Mouse (Mus musculus) liver, embryonic 14.5 days (tissue): ENCODE measurements around the gene Higd2a. TPM values are rescaled to one million over a fixed set of nuclear protein-coding genes. Genes with fewer than 3 reads are reported as not detected.

Experiments
- ATAC-seq: fragments of 200-750 bp; cut with Nextera tagmentation; 2 replicates; pipeline ENCODE4 v1.8.0; 2017; ENCODE audit warnings: moderate number of reproducible peaks, mild to moderate bottlenecking, moderate library complexity; ENCODE audit not compliant: insufficient read depth
- DNase-seq, 3 experiments: peaks; one replicate each; pipeline ENCODE4 v3.0.0-alpha.2; 2012 to 2013; ENCODE audit warnings: low read depth in 3 of 3, low spot score in 3 of 3
- H3K27ac ChIP-seq: fragments of 300-500 bp; sonication (generic); 2 replicates; pipeline ENCODE4 v1.5.1; 2014; ENCODE audit warnings: moderate library complexity, mild to moderate bottlenecking, control low read depth, inconsistent platforms
- H3K27me3 ChIP-seq: fragments of 300-500 bp; sonication (generic); 2 replicates; pipeline ENCODE4 v1.6.1; 2014; ENCODE audit warnings: mild to moderate bottlenecking, low read length, moderate library complexity; ENCODE audit not compliant: control insufficient read depth, insufficient read depth
- H3K36me3 ChIP-seq: fragments of 300-500 bp; sonication (generic); replicated peaks from 2 replicates; pipeline ENCODE4 v1.6.1; 2014; ENCODE audit warnings: low read depth; ENCODE audit not compliant: control insufficient read depth, insufficient read depth
- H3K4me1 ChIP-seq, 2 experiments: fragments of 200-500 bp in 1 of 2; fragments of 300-500 bp in 1 of 2; sonication (generic) in 1 of 2; replicated peaks; 2 replicates each; pipeline ENCODE4 v1.6.1; 2012 to 2014; ENCODE audit warnings: antibody characterized with exemption in 1 of 2, inconsistent platforms in 1 of 2, low read length in 1 of 2; ENCODE audit not compliant: control insufficient read depth in 2 of 2, insufficient read depth in 2 of 2
- H3K4me2 ChIP-seq: fragments of 300-500 bp; sonication (generic); 2 replicates; pipeline ENCODE4 v1.6.1; 2014; ENCODE audit warnings: low read depth, mild to moderate bottlenecking, control low read depth, moderate library complexity
- H3K4me3 ChIP-seq, 2 experiments: fragments of 200-500 bp in 1 of 2; fragments of 300-500 bp in 1 of 2; sonication (generic) in 1 of 2; 2 replicates each; pipeline ENCODE4 v1.5.1; 2012 to 2014; ENCODE audit warnings: low read depth in 2 of 2, low read length in 2 of 2, mild to moderate bottlenecking in 2 of 2, control low read depth in 1 of 2, inconsistent platforms in 1 of 2, moderate library complexity in 1 of 2; ENCODE audit not compliant: insufficient read depth in 1 of 2
- H3K9ac ChIP-seq: fragments of 300-500 bp; sonication (generic); replicated peaks from 2 replicates; pipeline ENCODE4 v1.6.1; 2014; ENCODE audit warnings: mild to moderate bottlenecking, control low read depth, moderate library complexity
- H3K9me3 ChIP-seq: fragments of 300-500 bp; sonication (generic); 2 replicates; pipeline ENCODE4 v1.6.1; 2016; ENCODE audit warnings: low read length, mixed read lengths; ENCODE audit not compliant: control insufficient read depth
- CTCF ChIP-seq: IDR thresholded peaks from 2 replicates; pipeline ENCODE4 v1.5.1; 2016; ENCODE audit warnings: antibody characterized with exemption, low read depth, control low read depth
- EP300 ChIP-seq: IDR thresholded peaks from 2 replicates; pipeline ENCODE4 v1.6.1; 2016; ENCODE audit warnings: antibody characterized with exemption, low read depth
- WGBS: fragments of 180-500 bp; shearing (Covaris S2); extraction: QIAGEN DNeasy Blood & Tissue Kit; methylation state at CpG from one replicate; pipeline ENCODE4 v1.1.7; 2014; ENCODE audit not compliant: insufficient replicate concordance; 5-methylcytosine and 5-hydroxymethylcytosine counted together
- polyA plus RNA-seq, 2 experiments: library from polyadenylated mRNA; depleted of rRNA in 1 of 2; stranded (reverse) in 1 of 2; unstranded in 1 of 2; fragments of >200 nt; fragmentation: Nextera tagmentation in 1 of 2; extraction: Ambion mirVana in 1 of 2; gene quantifications; 2 replicates each; pipeline versions ENCODE4 v1.2.1 to v1.2.3; 2012 to 2014

The Higd2a gene
- polyA plus RNA-seq, 2 experiments: 57.7 to 113 TPM

DNA sequence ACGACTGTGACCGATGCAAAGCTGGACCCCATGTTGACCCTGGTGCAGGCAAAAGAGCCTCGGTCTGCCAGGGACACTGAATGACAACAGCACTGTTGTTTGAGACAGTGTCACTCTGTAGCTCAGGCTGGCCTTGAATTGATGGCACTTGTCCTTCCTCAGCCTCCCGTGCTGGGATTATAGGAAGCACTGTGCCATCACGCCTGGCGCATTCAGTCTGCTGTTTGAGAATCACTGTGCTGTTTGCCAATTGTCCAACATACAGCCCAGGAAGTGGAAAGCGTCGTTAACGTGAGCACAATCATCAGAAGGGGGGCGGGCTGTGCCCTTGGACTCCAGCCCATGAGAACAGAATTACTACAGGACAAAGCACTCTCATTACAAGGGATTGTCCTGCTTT is 7.9 kb upstream of the Higd2a start:
- no peak for DNase-seq
- WGBS: 67% methylated on average over 10 of the region's 10 CpGs

DNA sequence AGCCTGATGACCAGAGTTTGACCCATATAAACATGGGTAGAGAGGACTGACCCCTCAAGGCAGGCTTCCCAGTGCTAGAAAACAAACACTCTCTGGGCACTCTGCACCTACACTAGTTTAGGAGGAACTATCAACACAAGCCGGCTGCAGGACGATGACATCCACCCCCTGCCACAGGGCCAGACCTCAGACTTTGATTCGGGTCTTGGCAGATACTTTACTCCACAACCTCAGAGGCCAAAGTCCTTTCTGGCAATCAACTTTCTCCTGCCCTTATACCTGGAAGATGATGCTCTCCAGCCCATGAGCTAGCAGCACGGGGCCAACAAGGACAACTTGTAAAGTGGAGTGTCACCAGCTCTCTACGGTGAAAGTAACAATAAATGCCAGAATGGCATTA is 7.1 kb upstream of the Higd2a start:
- WGBS: 75% methylated on average over 5 of the region's 5 CpGs
- H3K9ac ChIP-seq: no peak overlapping the region
- H3K4me1 ChIP-seq: no peaks in the 10 kb centered on the region; a peak in 1 of 4 replicates
- H3K9me3 ChIP-seq: no peaks in the 10 kb centered on the region
- no peak overlapping the region for H3K4me3 ChIP-seq
- no peak overlapping the region for H3K4me2 ChIP-seq
- peaks cover 26% of the 10 kb centered on the region for H3K36me3 ChIP-seq
- TF ChIP-seq CTCF (no peak), EP300 (no peak)
- no peaks in the 10 kb centered on the region for H3K27me3 ChIP-seq
- no peak for DNase-seq
- H3K27ac ChIP-seq: no peak overlapping the region
- no peak for ATAC-seq

More for the DNA sequence above, 7.9 kb upstream of the Higd2a start:
- ATAC-seq: no peak
- H3K9me3 ChIP-seq: no peaks in the 10 kb centered on the region
- H3K27ac ChIP-seq: no peak overlapping the region
- H3K4me1 ChIP-seq: no peaks in the 10 kb centered on the region; a peak in 1 of 4 replicates
- H3K9ac ChIP-seq: no peak overlapping the region
- peaks cover 23% of the 10 kb centered on the region for H3K36me3 ChIP-seq
- H3K4me3 ChIP-seq: no peak overlapping the region
- TF ChIP-seq CTCF: no peak
- no peak for TF ChIP-seq EP300
- no peaks in the 10 kb centered on the region for H3K27me3 ChIP-seq
- H3K4me2 ChIP-seq: no peak overlapping the region

DNA sequence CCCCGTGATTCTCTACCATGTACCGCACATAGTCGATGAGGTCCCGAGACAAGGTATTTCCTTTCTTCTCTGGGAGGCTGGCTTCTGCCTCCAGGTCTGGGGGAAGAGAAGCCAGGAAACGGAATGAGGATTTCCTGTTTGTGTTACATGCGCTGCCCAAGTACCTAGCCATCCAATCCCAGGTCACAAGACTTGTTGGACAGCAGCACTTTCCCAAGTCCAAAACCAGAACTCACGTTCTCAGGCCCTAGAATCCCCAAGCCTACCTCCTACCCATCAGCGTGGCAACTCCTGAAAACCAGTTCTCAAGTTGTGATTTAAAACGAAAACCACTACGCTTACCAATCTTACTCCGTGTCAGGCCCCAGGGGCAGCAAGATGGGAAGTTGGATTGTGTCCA is 4.2 kb upstream of the Higd2a start:
- DNase-seq (no peak), ATAC-seq (no peak)
- H3K4me3 ChIP-seq: no peak overlapping the region
- H3K36me3 ChIP-seq: peaks cover 26% of the 10 kb centered on the region
- H3K4me1 ChIP-seq: peaks cover 4 to 6% of the 10 kb centered on the region in 2 experiments; a peak in 3 of 4 replicates
- H3K27ac ChIP-seq: no peak overlapping the region
- no peaks in the 10 kb centered on the region for H3K9me3 ChIP-seq
- no peaks in the 10 kb centered on the region for H3K27me3 ChIP-seq
- TF ChIP-seq EP300 (no peak), CTCF (no peak)
- no peak overlapping the region for H3K4me2 ChIP-seq
- WGBS: 82% methylated on average over 11 of the region's 11 CpGs
- H3K9ac ChIP-seq: no peak overlapping the region

DNA sequence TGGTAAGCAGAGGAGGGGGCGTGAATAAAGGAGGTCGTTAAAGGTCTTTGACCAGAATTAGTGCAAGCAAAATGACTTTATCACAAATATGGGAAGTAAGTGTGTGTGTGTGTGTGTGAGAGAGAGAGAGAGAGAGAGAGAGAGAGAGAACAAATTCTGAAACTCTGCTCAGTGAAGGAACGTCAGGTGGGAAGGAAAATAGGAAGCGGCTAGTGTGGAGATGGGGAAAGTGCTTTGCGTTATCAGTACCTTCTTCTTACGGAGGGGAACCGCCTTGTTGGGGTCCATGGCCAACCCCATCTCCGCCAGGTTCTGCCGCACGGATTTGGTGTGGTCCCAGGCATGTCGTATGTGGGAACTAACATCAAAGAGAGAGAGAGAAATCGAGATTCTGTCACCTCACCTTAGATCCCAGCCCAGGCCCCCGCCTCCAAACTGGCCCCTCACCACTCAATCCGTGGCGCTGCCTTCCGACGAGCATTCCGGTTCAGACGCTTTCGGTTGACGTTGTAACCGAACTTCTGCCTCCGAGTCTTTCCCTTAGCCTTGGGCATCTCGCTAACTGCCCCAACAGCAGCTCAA is 502 bp upstream of the Higd2a start:
- DNase-seq (no peak), ATAC-seq (peak; percentile 42)
- Histone ChIP-seq H3K36me3 (peaks cover 13% of the 10 kb centered on the region), H3K9me3 (no peaks in the 10 kb centered on the region), H3K9ac (peak overlapping the region; percentile 56), H3K4me1 (peaks cover 6 to 12% of the 10 kb centered on the region in 2 experiments; a peak in 2 of 4 replicates), H3K27me3 (no peaks in the 10 kb centered on the region), H3K4me3 (peak overlapping the region; percentile 90 to 99), H3K27ac (no peak overlapping the region; the same call in 1 of the 2 replicates), H3K4me2 (peak overlapping the region; percentile 74)
- WGBS: under 1% methylated on average over 24 of the region's 24 CpGs
- no peak for TF ChIP-seq EP300
- TF ChIP-seq CTCF: no peak; the same call in 1 of the 2 replicates

DNA sequence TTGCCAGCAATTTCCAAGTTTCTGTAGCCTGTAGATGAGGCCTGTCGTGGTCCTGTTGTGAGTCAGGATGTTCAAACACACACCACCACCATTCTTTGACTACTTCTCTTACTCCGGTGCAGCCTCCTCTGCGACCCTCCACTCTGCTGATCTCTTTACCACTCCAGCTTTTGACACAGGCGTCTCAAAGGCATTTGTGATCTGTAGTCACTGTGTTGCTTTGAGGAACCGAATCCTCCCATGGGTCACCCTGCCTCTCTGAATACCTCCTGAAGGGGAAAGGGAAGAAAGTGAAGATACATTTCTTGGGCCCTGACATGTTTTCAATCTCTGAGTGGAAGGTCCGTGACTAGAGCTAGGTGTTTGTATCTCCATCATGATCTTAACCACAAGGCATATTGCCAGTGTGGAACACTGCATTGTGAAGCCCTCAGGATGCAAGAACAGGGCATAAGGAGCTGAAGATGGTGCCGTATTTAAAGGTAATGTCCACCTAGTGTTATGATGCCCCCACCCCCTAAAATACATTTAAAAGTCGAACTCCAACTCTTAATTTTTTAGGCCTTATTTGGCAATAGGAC is 1.9 kb downstream of the Higd2a start:
- Histone ChIP-seq H3K27me3 (no peaks in the 10 kb centered on the region), H3K27ac (no peak overlapping the region), H3K9me3 (no peaks in the 10 kb centered on the region), H3K4me1 (peaks cover 6 to 12% of the 10 kb centered on the region in 2 experiments; a peak in 2 of 4 replicates), H3K4me3 (no peak overlapping the region), H3K4me2 (peak overlapping the region; percentile 74; the same call in 1 of the 2 replicates), H3K36me3 (peaks cover 9% of the 10 kb centered on the region), H3K9ac (peak overlapping the region; percentile 92; the same call in 1 of the 2 replicates)
- TF ChIP-seq CTCF: no peak
- no peak for TF ChIP-seq EP300
- 80% methylated on average over 8 of the region's 8 CpGs for WGBS
- DNase-seq: no peak
- no peak for ATAC-seq
